Mouse (Mus musculus) liver, embryonic 14.5 days (tissue): ENCODE measurements at regions not wholly inside any gene's neighbourhood (a gene's known extent, or its start where the extent isn't known, plus 50 kb on each side); places are given as distances from the start of the nearest gene placed in this dataset.

Experiments
- CTCF ChIP-seq: IDR thresholded peaks from 2 replicates; pipeline ENCODE4 v1.5.1; 2016; ENCODE audit warnings: antibody characterized with exemption, low read depth, control low read depth
- EP300 ChIP-seq: IDR thresholded peaks from 2 replicates; pipeline ENCODE4 v1.6.1; 2016; ENCODE audit warnings: antibody characterized with exemption, low read depth

DNA sequence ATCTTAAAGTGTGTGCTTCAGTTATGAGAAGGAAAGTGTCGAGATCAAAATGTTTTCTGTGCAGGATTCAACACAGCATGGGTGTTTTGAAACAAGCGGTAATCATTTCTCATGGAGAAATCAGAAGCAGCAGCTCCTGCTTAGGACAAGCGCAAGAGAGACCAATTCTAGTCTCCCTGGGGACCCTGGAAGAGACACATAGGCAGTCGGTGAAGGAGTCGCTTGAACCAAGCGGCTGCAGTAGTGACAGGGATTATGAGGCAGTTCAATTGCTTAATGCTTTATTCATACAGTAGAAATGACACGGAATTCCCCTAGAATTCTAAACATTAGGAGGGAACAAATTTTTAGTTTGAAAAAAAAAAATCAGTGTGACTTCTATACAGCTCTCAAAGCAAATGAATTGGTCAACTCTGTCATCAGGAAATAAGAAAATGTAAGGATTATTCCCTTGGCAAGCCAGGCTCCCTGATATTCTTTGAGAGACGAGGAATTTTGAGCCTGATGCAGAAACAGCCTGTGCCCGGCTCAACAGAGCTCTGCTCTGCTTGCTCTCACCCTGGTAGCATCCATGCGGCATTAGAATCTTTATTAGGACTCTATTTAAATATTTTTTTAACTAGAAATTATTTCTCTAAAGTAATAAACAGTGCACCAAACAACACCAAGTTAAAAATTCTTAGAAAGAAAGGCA is 143.1 kb upstream of the Kcnh8 start:
- no peak for TF ChIP-seq CTCF
- no peak for TF ChIP-seq EP300
